Mouse (Mus musculus): ENCODE results near the gene Gm9999. TPM values are rescaled to one million over a fixed set of nuclear protein-coding genes. Genes with fewer than 3 reads are reported as not detected.
A peak's percentile ranks its signal among the peaks of the same experiment; 100 is the strongest.
"Not testable (repeated sequence)": the region's sequence is repeated elsewhere in the genome, so short reads cannot be mapped to it uniquely, and the experiment has no call there.

Gm9999 gene
- polyA plus RNA-seq, 1 experiment from 2014 or later, result not detected

DNA sequence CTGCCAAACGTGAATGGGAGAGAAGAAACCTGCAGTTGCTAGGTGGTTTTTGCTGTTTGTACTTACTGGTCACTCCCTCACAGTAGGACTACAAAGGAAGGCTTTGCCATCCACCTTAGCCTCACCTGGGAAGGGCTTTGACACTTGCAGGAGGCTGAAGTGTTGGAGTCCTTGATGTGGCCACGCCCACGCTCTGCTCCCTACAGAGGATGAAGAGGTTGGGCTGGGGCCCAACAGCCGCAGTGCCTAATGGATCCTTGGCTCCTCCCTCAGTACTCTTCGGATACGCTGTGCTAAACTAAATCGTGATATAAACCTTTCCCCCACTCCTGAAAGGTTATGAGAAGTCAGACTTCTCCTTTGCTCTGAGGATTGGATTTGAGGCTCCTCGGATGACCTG lies 37.6 kb downstream of the Gm9999 start:
- Histone ChIP-seq H3K4me3 (no peak overlapping the region), H3K27me3 (ENCODE audit: insufficient read depth, poor library complexity, severe bottlenecking) (0 out of 2 replicates have a peak, but pooled peaks cover 8% of the 10 kb centered on the region), H3K9me3 (no peaks in the 10 kb centered on the region), H3K4me1 (replicated peaks) (peaks cover 5% of the 10 kb centered on the region; the same call in 1 of the 2 replicates), H3K27ac (no peak overlapping the region), H3K36me3 (no peaks in the 10 kb centered on the region)
- 16% methylated on average over 8 of the region's 8 CpGs for WGBS
- no peak for DNase-seq (ENCODE audit: low spot score)

DNA sequence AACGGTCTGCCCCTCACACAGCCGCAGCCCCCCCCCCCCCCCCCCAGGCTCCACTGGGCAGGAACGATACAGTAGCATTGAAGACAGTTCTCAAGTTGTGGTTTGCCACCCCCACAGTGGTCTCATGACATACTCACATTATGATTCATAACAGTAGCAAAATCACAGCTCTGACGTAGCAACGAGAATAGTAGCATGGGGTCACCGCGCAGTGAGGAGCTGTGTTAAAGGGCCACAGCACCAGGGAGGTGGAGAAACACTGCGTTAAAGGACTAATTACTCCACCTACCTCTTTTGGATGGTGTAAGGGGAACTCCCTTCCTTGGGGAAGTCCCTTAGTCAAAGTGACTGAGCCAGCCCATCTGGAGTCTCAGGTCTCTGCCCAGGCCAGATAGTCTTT lies 39.1 kb downstream of the Gm9999 start:
- WGBS, result 73% methylated on average over 8 of the region's 8 CpGs
- H3K27me3 ChIP-seq (ENCODE audit: insufficient read depth, poor library complexity, severe bottlenecking), result 0 out of 2 replicates have a peak, but pooled peaks cover 8% of the 10 kb centered on the region
- H3K4me3 ChIP-seq, result no peak overlapping the region
- no peaks in the 10 kb centered on the region for H3K36me3 ChIP-seq
- H3K9me3 ChIP-seq, result no peaks in the 10 kb centered on the region
- H3K27ac ChIP-seq, result no peak overlapping the region
- DNase-seq (ENCODE audit: low spot score), result no peak
- H3K4me1 ChIP-seq (replicated peaks), result peaks cover 5% of the 10 kb centered on the region; the same call in 1 of the 2 replicates

DNA sequence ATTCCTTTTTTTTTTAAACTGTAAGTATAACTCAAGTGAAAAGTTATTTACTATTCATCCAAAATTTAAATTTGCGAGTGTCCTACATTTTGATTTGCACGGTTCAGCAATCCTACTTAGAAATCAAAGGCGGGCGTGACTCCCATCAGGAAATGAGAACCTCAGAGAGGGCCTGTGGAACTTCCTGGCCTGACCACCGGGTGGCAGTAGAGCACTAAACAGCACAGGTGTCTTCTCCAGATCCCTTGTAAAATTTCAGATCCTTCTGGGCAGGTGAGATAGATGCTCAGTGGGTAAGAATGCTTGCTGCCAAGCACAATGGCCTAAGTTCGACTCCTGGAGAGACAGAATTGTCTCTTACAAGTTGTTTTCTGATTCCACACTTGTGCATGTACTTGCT lies 40.1 kb downstream of the Gm9999 start:
- 21% methylated on average over 6 of the region's 6 CpGs for WGBS
- no peaks in the 10 kb centered on the region for H3K36me3 ChIP-seq
- H3K9me3 ChIP-seq, result no peaks in the 10 kb centered on the region
- H3K27me3 ChIP-seq (ENCODE audit: insufficient read depth, poor library complexity, severe bottlenecking), result 0 out of 2 replicates have a peak, but pooled peaks cover 8% of the 10 kb centered on the region
- H3K4me3 ChIP-seq, result no peak overlapping the region
- peaks cover 5% of the 10 kb centered on the region; the same call in 1 of the 2 replicates for H3K4me1 ChIP-seq (replicated peaks)
- H3K27ac ChIP-seq, result no peak overlapping the region
- DNase-seq (ENCODE audit: low spot score), result peak; percentile 81

DNA sequence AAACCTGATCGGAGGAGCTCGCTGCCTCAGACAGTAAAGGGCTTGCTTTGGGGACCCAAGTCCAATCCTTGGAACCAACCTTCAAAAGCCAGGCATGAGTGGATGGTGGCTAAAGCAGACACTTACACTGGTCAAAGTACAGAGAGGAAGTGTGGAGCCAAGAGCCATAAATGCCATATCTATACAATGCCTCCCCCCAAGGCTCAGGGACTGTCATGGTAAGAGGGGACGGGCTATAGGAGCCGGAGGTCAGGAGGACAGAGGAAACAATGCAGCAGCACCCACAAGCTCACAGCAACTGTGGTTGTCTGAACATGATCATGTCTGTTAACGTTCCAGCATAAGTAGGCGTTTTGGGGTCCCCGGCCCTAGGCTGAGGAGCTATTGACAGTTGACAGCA lies 41.1 kb downstream of the Gm9999 start:
- WGBS, result 88% methylated on average over 7 of the region's 7 CpGs
- Histone ChIP-seq H3K4me1 (replicated peaks) (peaks cover 5% of the 10 kb centered on the region; the same call in 1 of the 2 replicates), H3K27ac (no peak overlapping the region), H3K27me3 (ENCODE audit: insufficient read depth, poor library complexity, severe bottlenecking) (0 out of 2 replicates have a peak, but pooled peaks cover 8% of the 10 kb centered on the region), H3K4me3 (no peak overlapping the region), H3K36me3 (no peaks in the 10 kb centered on the region), H3K9me3 (no peaks in the 10 kb centered on the region)
- DNase-seq (ENCODE audit: low spot score), result no peak

DNA sequence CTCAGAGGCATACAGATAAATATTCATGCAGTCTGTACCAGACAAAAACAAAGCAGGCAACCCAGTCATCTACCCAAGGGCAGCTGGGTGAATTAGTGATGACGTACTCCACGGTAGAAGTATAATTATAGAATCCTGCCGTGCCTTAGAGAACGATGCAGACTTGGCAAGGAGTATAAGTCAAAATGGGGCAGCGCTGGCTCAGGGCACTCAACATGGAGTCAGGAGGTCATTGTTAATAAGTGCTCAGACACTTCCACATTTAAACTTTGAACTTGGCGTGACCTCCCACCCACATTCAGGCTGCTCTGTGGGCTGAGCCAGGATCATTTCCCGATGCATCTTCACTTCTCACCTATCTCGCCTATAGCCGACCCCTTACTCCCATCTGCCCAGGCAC lies 42.0 kb downstream of the Gm9999 start:
- Histone ChIP-seq H3K9me3 (no peaks in the 10 kb centered on the region), H3K36me3 (no peaks in the 10 kb centered on the region), H3K4me3 (no peak overlapping the region), H3K4me1 (replicated peaks) (no peaks in the 10 kb centered on the region), H3K27ac (no peak overlapping the region), H3K27me3 (ENCODE audit: insufficient read depth, poor library complexity, severe bottlenecking) (0 out of 2 replicates have a peak, but pooled peaks cover 8% of the 10 kb centered on the region)
- DNase-seq (ENCODE audit: low spot score), result no peak
- 81% methylated on average over 9 of the region's 9 CpGs for WGBS

DNA sequence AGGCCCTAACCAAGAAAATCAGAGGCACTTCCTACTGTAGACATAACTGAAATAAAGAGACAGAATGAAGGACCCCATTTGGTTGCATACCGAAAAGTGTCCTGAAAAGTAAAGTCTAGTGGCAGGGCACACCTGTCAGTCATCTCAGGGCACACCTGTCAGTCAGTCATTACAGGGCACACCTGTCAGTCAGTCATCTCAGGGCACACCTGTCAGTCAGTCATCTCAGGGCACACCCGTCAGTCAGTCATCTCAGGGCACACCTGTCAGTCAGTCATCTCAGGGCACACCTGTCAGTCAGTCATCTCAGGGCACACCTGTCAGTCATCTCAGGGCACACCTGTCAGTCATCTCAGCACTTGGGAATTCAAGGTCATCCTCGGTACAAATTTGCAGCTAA lies 43.5 kb downstream of the Gm9999 start:
- WGBS, result 87% methylated on average over 3 of the region's 3 CpGs
- not testable (repeated sequence) for H3K9me3 ChIP-seq; H3K27ac ChIP-seq; DNase-seq (ENCODE audit: low spot score); H3K36me3 ChIP-seq; H3K27me3 ChIP-seq (ENCODE audit: insufficient read depth, poor library complexity, severe bottlenecking); H3K4me3 ChIP-seq; H3K4me1 ChIP-seq (replicated peaks)

DNA sequence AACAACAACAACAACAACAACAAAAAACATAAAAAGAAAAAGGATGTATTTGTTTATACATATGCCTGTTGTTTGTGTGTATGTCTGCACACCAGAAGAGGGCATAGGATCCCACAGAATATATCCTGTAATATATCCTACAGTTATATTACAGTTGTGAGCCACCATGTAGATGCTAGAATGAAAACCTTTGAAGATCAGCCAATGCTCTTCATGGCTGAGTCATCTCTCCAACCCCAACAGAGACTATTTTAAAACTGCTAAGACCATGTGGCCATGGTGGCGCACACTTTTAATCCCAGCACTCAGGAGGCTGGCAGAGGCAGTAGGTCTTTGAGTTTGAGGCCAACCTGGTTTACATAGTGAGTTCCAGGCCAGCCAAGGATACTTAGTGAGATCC lies 44.1 kb downstream of the Gm9999 start:
- Histone ChIP-seq H3K27ac (no peak overlapping the region), H3K36me3 (no peaks in the 10 kb centered on the region), H3K27me3 (ENCODE audit: insufficient read depth, poor library complexity, severe bottlenecking) (0 out of 2 replicates have a peak, but pooled peaks cover 5% of the 10 kb centered on the region), H3K4me3 (no peak overlapping the region), H3K9me3 (no peaks in the 10 kb centered on the region), H3K4me1 (replicated peaks) (no peaks in the 10 kb centered on the region)
- 91% methylated on average over 1 of the region's 1 CpGs for WGBS
- no peak for DNase-seq (ENCODE audit: low spot score)

DNA sequence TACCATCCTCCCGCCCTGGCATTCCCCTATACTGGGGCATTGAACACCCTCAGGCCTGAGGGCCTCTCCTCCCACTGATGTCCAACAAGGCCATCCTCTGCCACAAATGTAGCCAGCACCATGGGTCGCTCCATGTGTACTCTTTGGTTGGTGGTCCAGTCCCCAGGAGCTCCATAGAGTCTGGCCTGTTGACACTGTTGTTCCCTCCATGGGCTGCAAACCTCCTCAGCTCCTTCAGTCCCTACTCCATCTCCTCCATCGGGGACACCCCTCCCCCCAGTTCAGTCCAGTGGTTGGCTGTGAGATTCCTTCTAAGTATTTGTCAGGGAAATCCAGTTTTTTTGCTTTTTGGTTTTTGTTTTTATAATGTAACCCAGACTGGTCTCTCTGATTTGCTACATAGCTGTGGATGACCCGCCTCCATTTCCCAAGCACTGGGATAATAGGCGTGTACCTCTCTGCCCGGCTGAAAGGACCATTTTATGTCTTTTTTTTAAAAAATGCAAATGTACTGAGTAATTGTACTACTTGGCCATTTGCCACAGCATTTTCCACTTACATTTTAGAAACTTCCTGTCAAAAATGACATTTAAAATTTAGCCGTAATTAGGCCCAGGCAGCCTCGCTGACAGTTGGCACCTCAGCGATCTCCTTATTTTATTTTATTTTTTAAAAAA lies 47.3 kb downstream of the Gm9999 start:
- DNase-seq (ENCODE audit: low spot score), result no peak
- Histone ChIP-seq H3K4me1 (replicated peaks) (no peaks in the 10 kb centered on the region), H3K27me3 (ENCODE audit: insufficient read depth, poor library complexity, severe bottlenecking) (no peaks in the 10 kb centered on the region), H3K4me3 (no peak overlapping the region), H3K27ac (no peak overlapping the region), H3K36me3 (no peaks in the 10 kb centered on the region), H3K9me3 (no peaks in the 10 kb centered on the region)
- 87% methylated on average over 9 of the region's 9 CpGs for WGBS

DNA sequence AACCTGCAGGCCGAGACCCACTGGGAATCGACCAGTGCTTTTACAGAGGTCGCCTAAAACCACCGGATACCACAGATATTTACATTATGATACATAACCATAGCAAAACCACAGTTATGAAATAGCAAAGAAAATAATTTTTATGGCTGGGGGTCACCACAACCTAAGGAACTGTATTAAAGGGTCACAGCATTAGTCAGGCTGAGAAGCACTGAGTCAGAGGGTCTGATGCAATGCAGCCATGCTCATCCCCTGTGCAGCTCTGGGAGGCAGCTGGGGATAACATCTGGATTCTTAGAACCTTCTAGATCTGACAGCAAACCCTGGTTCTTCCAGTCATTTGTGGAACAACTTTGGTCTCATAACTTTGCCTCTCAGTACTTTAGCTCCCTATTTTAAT lies 48.0 kb downstream of the Gm9999 start:
- no peak for DNase-seq (ENCODE audit: low spot score)
- H3K36me3 ChIP-seq, result no peaks in the 10 kb centered on the region
- no peaks in the 10 kb centered on the region for H3K4me1 ChIP-seq (replicated peaks)
- no peaks in the 10 kb centered on the region for H3K9me3 ChIP-seq
- no peaks in the 10 kb centered on the region for H3K27me3 ChIP-seq (ENCODE audit: insufficient read depth, poor library complexity, severe bottlenecking)
- H3K4me3 ChIP-seq, result no peak overlapping the region
- WGBS, result 85% methylated on average over 4 of the region's 4 CpGs
- H3K27ac ChIP-seq, result no peak overlapping the region

DNA sequence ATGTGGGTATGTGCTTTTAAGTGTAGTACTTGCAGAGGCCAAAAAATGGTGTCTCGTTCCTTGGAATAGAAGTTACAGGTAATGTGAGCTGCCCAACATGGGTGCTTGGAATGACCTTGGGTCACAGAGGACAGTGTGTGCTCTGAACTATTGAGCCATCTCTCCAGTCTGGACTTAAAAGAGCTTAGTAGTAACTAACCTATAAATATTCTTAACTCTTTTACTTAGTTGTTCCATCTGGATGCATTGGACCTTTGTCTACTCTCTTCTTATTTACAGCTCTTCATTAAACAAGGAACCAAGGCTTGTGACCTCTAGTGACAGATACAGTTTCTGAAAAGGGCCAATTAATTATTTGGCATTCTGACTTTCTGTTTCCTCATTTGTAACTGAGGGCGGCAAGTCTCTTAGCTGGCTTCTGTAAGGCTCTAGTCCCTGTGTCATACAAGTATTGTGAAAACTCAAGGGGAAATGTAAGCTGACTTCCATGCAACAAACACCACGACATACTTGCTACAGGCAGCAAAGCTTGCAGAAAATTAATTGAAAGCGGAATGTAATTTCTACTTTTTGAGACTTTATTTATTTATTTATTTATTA lies 51.5 kb downstream of the Gm9999 start:
- H3K27me3 ChIP-seq (ENCODE audit: insufficient read depth, poor library complexity, severe bottlenecking), result no peaks in the 10 kb centered on the region
- no peak for DNase-seq (ENCODE audit: low spot score)
- H3K4me3 ChIP-seq, result no peak overlapping the region
- no peak overlapping the region for H3K27ac ChIP-seq
- H3K4me1 ChIP-seq (replicated peaks), result no peaks in the 10 kb centered on the region
- no peaks in the 10 kb centered on the region for H3K36me3 ChIP-seq
- 91% methylated on average over 4 of the region's 4 CpGs for WGBS
- H3K9me3 ChIP-seq, result no peaks in the 10 kb centered on the region

DNA sequence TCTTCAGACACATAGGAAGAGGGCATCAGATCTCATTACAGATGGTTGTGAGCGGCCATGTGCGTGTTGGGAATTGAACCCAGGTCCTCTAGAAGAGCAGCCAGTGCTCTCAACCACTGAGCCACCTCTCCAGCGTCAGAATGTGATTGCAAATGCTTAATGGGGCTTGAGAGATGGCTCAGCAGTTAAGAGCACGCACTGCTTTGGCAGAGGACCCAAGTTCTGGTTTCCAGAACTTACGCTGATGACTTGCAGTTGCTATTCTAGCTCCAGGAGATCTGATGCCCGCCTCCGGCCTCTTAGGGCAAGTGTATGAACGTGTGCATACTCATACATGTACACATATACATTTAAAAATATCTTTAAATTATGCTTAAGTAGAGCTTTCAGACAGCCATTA lies 52.0 kb downstream of the Gm9999 start:
- no peaks in the 10 kb centered on the region for H3K27me3 ChIP-seq (ENCODE audit: insufficient read depth, poor library complexity, severe bottlenecking)
- 82% methylated on average over 8 of the region's 8 CpGs for WGBS

More for the DNA sequence above, 52.0 kb downstream of the Gm9999 start:
- Histone ChIP-seq H3K36me3 (no peaks in the 10 kb centered on the region), H3K27ac (no peak overlapping the region), H3K9me3 (no peaks in the 10 kb centered on the region), H3K4me1 (replicated peaks) (no peaks in the 10 kb centered on the region), H3K4me3 (no peak overlapping the region)
- no peak for DNase-seq (ENCODE audit: low spot score)
